In the genomic region with DNA sequence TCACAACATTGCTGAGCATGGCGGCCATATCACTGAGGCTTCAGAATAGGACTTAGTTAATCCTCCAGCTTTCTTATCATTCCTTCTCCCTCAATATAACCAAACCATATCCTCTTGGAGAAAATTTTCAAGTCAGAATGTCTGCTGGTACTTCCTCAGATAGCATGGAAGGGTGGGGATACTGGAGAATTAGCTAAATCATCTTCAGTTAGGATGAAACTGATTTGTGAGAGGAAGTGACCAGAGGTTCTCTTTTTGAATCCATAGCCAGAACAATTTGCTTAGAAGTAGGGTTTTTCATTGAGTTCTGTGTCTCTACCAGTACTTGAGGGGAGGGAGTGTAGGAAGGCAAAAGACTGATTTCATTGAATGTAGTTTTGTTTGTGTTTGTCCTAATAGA, we compare ENCODE assay signal across 50 mouse cellular contexts. TPM values are rescaled to one million over a fixed set of nuclear protein-coding genes. Genes with fewer than 3 reads are reported as not detected.
"Had no signal": no experiment of that assay in that cellular context is flagged by ENCODE, and none has a peak within 500 bp of the region (broad histone marks: within the 10 kb centered on the region; RNA-seq: fewer than 3 reads in every experiment).

No protein-coding gene starts in this region.

- DNase-seq: heart, postnatal 10 days; heart, postnatal 14 days; heart, postnatal 4 days; kidney, adult 11 months; kidney, adult 18-20 months; kidney, adult 2 months; kidney, adult 8-10 months; kidney, postnatal 10 days; kidney, postnatal 14 days; kidney, postnatal 25 days; kidney, postnatal 36 days; kidney, postnatal 4 days; layer of hippocampus, adult 9-11 months; layer of hippocampus, postnatal 36 days had no signal

- ATAC-seq: hindbrain, embryonic 16.5 days; hindbrain, postnatal 0 days; inflammation-experienced regulatory T-cells, adult 6 months; intestine, embryonic 15.5 days; intestine, embryonic 16.5 days; intestine, postnatal 0 days had no signal

- H3K4me2 ChIP-seq: heart, embryonic 11.5 days; heart, embryonic 12.5 days; heart, embryonic 13.5 days; heart, embryonic 15.5 days; hindbrain, embryonic 12.5 days; hindbrain, embryonic 13.5 days; hindbrain, embryonic 14.5 days; hindbrain, embryonic 15.5 days; intestine, embryonic 15.5 days; kidney, embryonic 15.5 days had no signal

- H3K27me3 ChIP-seq: heart, embryonic 12.5 days; heart, embryonic 13.5 days; heart, embryonic 15.5 days; hindbrain, embryonic 12.5 days; hindbrain, embryonic 13.5 days; hindbrain, embryonic 15.5 days; intestine, embryonic 15.5 days; kidney, embryonic 15.5 days had no signal

- H3K4me1 ChIP-seq: heart, embryonic 10.5 days; heart, embryonic 13.5 days; hindbrain, embryonic 10.5 days; hindbrain, embryonic 12.5 days; hindbrain, embryonic 13.5 days; hindbrain, embryonic 15.5 days; intestine, embryonic 15.5 days; kidney, embryonic 15.5 days had no signal

- H3K9ac ChIP-seq: heart, embryonic 12.5 days; heart, embryonic 13.5 days; heart, embryonic 15.5 days; hindbrain, embryonic 12.5 days; hindbrain, embryonic 13.5 days; hindbrain, embryonic 14.5 days; hindbrain, embryonic 15.5 days; intestine, embryonic 15.5 days; kidney, embryonic 15.5 days had no signal

- H3K9me3 ChIP-seq: heart, embryonic 10.5 days; heart, embryonic 12.5 days; heart, embryonic 13.5 days; heart, embryonic 15.5 days; hindbrain, embryonic 10.5 days; hindbrain, embryonic 12.5 days; hindbrain, embryonic 13.5 days; hindbrain, embryonic 15.5 days; intestine, embryonic 15.5 days; kidney, embryonic 15.5 days had no signal

- H3K27ac ChIP-seq: heart, embryonic 10.5 days; heart, embryonic 13.5 days; heart, embryonic 15.5 days; hindbrain, embryonic 10.5 days; hindbrain, embryonic 12.5 days; hindbrain, embryonic 13.5 days; hindbrain, embryonic 14.5 days; hindbrain, embryonic 15.5 days; hindbrain, postnatal 0 days; intestine, embryonic 15.5 days; kidney, embryonic 15.5 days; kidney, postnatal 0 days; layer of hippocampus, adult 2 months; left cerebral cortex, adult 2 months had no signal

- H3K4me3 ChIP-seq: heart, embryonic 10.5 days; heart, embryonic 12.5 days; heart, embryonic 13.5 days; heart, embryonic 15.5 days; hindbrain, embryonic 10.5 days; hindbrain, embryonic 12.5 days; hindbrain, embryonic 13.5 days; hindbrain, embryonic 15.5 days; intestine, embryonic 15.5 days; kidney, embryonic 15.5 days; layer of hippocampus, adult 2 months; left cerebral cortex, adult 2 months had no signal

RNA-seq across cellular contexts. Expression of a gene that starts 35.7 kb away (rescaled TPM):
- total RNA-seq: heart, postnatal 10 days; heart, postnatal 14 days; heart, postnatal 25 days; heart, postnatal 4 days; hematopoietic stem cell, adult 5-6 weeks; hindbrain, postnatal 0 days; layer of hippocampus, adult 18-20 months; layer of hippocampus, adult 2 months; layer of hippocampus, adult 8-10 months; layer of hippocampus, postnatal 10 days; layer of hippocampus, postnatal 14 days; layer of hippocampus, postnatal 25 days; layer of hippocampus, postnatal 36 days; left cerebral cortex, adult 18-20 months; left cerebral cortex, adult 2 months had no signal
- polyA plus RNA-seq: heart, embryonic 12.5 days; heart, embryonic 13.5 days; heart, embryonic 16.5 days; hindbrain, embryonic 10.5 days; hindbrain, embryonic 13.5 days; hindbrain, embryonic 15.5 days; hindbrain, embryonic 16.5 days; hindbrain, postnatal 0 days; intestine, embryonic 15.5 days; intestine, embryonic 16.5 days; kidney, adult 2 months; kidney, embryonic 16.5 days; large intestine, adult 2 months had no signal

RNA-seq across cellular contexts. Expression of a gene that starts 47.2 kb away (rescaled TPM):
- total RNA-seq: heart, postnatal 10 days; heart, postnatal 14 days; heart, postnatal 25 days; heart, postnatal 4 days; hematopoietic stem cell, adult 5-6 weeks; hindbrain, postnatal 0 days; layer of hippocampus, adult 18-20 months; layer of hippocampus, adult 2 months; layer of hippocampus, adult 8-10 months; layer of hippocampus, postnatal 10 days; layer of hippocampus, postnatal 14 days; layer of hippocampus, postnatal 25 days; layer of hippocampus, postnatal 36 days; left cerebral cortex, adult 18-20 months; left cerebral cortex, adult 2 months had no signal
- polyA plus RNA-seq: heart, embryonic 10.5 days; heart, embryonic 11.5 days; heart, embryonic 12.5 days; heart, embryonic 13.5 days; heart, embryonic 14.5 days; heart, embryonic 15.5 days; heart, embryonic 16.5 days; heart, postnatal 0 days; hindbrain, embryonic 10.5 days; hindbrain, embryonic 11.5 days; hindbrain, embryonic 12.5 days; hindbrain, embryonic 13.5 days; hindbrain, embryonic 14.5 days; hindbrain, embryonic 15.5 days; hindbrain, embryonic 16.5 days; hindbrain, postnatal 0 days; inflammation-experienced regulatory T-cells, adult 6 months; intestine, embryonic 14.5 days; intestine, embryonic 15.5 days; intestine, embryonic 16.5 days; intestine, postnatal 0 days; kidney, adult 2 months; kidney, embryonic 14.5 days; kidney, embryonic 15.5 days; kidney, embryonic 16.5 days; kidney, postnatal 0 days; large intestine, adult 2 months had no signal
